Mouse (Mus musculus): ENCODE data around the gene Dusp1. TPM values are rescaled to one million over a fixed set of nuclear protein-coding genes. Genes with fewer than 3 reads are reported as not detected.

Dusp1 gene
- polyA plus RNA-seq, 1 experiment from 2014 or later = 18.9 TPM

DNA sequence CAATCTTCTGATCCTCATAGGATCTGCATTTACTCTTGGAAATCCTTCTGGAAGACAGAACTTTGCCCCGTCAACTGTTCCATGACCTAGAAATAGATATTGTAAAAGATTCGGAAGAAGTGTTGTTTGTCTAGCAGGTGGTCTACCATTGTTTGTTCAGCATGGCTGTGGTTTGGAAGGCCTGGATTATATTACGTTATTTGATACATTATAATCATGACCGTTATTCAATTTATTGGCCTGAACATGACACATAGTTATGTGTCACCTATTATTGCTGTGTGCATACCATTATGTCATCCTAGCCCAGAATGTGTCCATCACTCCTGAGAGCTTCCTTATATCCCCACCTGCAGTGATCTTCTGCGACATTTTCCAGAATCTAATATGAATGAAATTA, 36.9 kb upstream of the Dusp1 start:
- H3K36me3 ChIP-seq = 0 out of 2 replicates have a peak, but pooled peaks cover 12% of the 10 kb centered on the region
- H3K9me3 ChIP-seq = no peaks in the 10 kb centered on the region
- WGBS = 84% methylated on average over 5 of the region's 5 CpGs
- no peak overlapping the region for H3K4me2 ChIP-seq (replicated peaks)
- ATAC-seq (ENCODE audit: low FRiP score, low read depth) = no peak
- H3K4me3 ChIP-seq = no peak overlapping the region
- H3K27ac ChIP-seq = no peak overlapping the region
- H3K9ac ChIP-seq = no peak overlapping the region
- H3K27me3 ChIP-seq = no peaks in the 10 kb centered on the region
- peaks cover 75% of the 10 kb centered on the region for H3K4me1 ChIP-seq

DNA sequence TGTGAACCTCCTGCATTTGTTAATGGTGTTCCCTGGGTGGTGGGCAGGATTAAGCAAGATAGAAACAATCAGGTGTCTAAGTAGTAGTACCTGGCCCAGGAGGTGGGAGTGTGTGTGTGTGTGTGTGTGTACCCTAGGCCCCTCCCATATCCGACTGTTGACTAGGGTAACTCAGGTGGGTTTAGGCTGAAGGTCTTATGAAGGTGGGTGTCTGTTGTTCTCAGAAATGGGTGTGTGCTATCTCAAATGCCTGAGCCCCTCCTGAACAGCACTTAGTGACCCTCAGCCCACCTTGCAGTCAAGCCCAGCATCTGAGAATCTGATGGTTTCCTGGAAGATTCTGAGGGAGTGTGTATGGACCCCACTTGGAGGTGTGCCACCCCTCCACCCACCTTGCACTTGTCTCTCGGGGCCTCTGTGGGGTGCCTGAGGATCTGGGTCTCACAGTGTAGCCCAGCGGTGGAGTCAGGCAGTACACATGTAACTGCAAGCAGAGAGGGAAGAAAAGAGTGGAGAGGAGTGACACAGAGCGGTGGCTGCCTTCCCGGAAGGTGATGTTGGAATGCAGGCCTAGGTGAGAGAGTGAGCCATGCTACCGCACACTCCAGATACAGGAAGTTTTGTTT, 35.0 kb upstream of the Dusp1 start:
- Histone ChIP-seq H3K9ac (no peak overlapping the region), H3K27ac (0 out of 2 replicates have a peak overlapping the region, but pooled peaks have one; percentile 65), H3K4me1 (peaks cover 58% of the 10 kb centered on the region), H3K4me3 (no peak overlapping the region), H3K27me3 (no peaks in the 10 kb centered on the region), H3K4me2 (replicated peaks) (no peak overlapping the region), H3K36me3 (peaks cover 24% of the 10 kb centered on the region), H3K9me3 (no peaks in the 10 kb centered on the region)
- WGBS = 80% methylated on average over 6 of the region's 6 CpGs
- ATAC-seq (ENCODE audit: low FRiP score, low read depth) = 0 out of 2 replicates have a peak, but pooled peaks have one; percentile 4

DNA sequence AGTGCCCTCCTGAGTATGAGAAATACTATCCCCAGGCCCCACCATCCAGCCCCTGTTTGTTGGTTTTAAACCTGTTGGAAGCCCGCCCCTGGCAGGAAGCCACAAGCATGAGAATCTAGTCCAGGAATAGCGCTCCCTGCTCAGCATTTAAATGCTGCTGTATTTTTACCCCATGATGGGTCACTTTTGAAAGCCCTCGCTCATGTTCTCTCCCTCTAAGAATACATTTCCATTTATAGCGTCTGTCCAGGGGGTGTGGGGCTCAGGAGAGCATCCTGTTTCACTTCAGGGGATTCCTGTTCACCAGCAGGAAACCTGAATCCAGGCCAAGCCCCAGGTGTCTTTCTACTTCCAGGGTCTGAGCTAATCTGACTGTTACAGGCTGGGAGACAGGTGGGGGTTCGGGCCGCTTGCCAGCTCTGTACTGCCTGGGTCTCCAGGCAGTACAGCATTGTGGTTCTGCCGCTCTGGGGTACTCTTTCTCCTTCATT, 34.3 kb upstream of the Dusp1 start:
- Histone ChIP-seq H3K27me3 (no peaks in the 10 kb centered on the region), H3K36me3 (peaks cover 25% of the 10 kb centered on the region), H3K27ac (peak overlapping the region; percentile 81), H3K4me2 (replicated peaks) (peak overlapping the region; percentile 34), H3K9me3 (no peaks in the 10 kb centered on the region), H3K9ac (no peak overlapping the region), H3K4me3 (no peak overlapping the region), H3K4me1 (peaks cover 50% of the 10 kb centered on the region)
- WGBS = 46% methylated on average over 7 of the region's 7 CpGs
- ATAC-seq (ENCODE audit: low FRiP score, low read depth) = peak; percentile 77

DNA sequence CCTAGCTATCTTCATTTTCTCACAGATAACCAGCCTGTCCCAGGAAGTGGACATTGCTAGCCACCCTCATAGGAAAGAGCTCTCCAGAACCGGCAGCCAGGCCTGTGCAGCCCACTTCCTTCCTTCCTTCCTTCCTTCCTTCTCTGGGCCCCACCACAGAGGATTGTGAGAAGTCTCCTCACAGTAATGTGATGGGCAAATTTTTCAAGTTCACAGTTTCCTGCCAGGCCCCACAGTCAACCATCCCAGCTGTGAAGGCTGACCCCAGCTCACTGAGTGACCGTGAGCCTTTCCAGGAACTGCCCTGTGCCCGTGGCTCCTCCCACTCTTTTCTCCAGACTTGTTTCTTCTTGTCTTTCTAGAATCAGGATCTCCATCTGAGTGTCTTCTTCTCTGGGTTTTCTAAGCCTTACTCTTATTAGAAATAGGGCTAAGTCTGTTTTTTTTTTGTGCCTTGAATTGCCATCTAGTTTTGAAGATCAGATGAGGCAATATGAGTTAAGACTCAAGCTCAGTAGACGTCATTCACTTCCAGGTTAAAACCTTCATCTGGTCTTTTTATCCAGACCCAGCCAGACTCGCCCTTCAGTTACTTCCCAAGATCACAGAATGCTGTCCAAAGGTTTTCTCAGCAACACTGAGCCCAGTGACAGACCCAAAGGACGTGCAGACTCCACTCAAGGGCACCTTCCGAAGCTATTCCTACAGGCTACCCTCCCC, 33.7 kb upstream of the Dusp1 start:
- Histone ChIP-seq H3K9ac (no peak overlapping the region), H3K4me1 (peaks cover 48% of the 10 kb centered on the region), H3K4me3 (no peak overlapping the region), H3K36me3 (peaks cover 30% of the 10 kb centered on the region), H3K27ac (peak overlapping the region; percentile 81), H3K27me3 (no peaks in the 10 kb centered on the region), H3K9me3 (no peaks in the 10 kb centered on the region), H3K4me2 (replicated peaks) (peak overlapping the region; percentile 34)
- no peak; the same call in 1 of the 2 replicates for ATAC-seq (ENCODE audit: low FRiP score, low read depth)
- WGBS = 59% methylated on average over 7 of the region's 7 CpGs

DNA sequence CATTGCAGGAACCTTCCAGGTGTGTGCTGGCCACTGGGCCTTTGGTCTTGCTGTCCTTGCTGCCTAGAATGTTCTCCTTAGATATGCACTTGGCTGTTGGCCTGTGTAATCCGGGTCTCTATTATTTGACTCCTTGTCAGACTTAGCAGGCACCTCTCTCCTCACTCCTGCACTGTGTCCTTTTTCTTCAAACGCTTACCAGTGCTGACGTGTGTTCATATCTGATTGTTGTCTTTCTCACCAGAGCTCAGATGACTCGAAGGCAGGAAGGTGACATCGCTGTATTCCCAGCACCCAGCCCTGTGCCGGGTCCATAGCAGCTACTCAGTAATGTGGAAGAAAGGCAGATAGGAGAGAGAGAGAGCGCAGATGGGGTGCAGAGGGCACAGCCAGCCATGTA, 33.0 kb upstream of the Dusp1 start:
- H3K4me1 ChIP-seq = peaks cover 47% of the 10 kb centered on the region
- no peak overlapping the region for H3K4me2 ChIP-seq (replicated peaks)
- peak overlapping the region; percentile 81 for H3K27ac ChIP-seq
- no peak overlapping the region for H3K9ac ChIP-seq
- peaks cover 32% of the 10 kb centered on the region for H3K36me3 ChIP-seq
- H3K9me3 ChIP-seq = no peaks in the 10 kb centered on the region
- H3K4me3 ChIP-seq = no peak overlapping the region
- no peak for ATAC-seq (ENCODE audit: low FRiP score, low read depth)
- H3K27me3 ChIP-seq = no peaks in the 10 kb centered on the region
- WGBS = 84% methylated on average over 7 of the region's 7 CpGs

DNA sequence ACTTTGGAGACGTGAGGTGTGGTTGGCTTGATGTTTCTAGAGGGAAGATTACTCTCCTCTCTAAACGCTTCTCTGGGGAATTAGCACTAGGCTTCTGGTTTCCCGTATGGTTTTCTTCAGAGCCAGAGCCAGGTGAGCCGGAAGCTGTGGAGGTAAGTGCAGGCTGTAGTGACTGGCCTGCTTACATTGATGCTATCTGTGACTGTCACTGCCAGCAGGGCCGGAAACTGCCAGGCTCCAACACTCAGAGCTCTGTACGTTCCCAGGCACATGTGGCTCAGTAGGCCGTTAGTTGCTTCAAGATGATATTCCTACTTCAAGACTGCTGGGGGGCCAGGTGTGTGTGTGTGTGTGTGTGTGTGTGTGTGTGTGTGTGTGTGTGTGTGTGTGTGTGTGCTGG, 32.2 kb upstream of the Dusp1 start:
- Histone ChIP-seq H3K36me3 (peaks cover 32% of the 10 kb centered on the region), H3K9ac (no peak overlapping the region), H3K9me3 (no peaks in the 10 kb centered on the region), H3K4me3 (no peak overlapping the region), H3K27ac (no peak overlapping the region), H3K4me2 (replicated peaks) (no peak overlapping the region), H3K27me3 (no peaks in the 10 kb centered on the region), H3K4me1 (peaks cover 39% of the 10 kb centered on the region)
- 77% methylated on average over 7 of the region's 7 CpGs for WGBS
- ATAC-seq (ENCODE audit: low FRiP score, low read depth) = no peak

DNA sequence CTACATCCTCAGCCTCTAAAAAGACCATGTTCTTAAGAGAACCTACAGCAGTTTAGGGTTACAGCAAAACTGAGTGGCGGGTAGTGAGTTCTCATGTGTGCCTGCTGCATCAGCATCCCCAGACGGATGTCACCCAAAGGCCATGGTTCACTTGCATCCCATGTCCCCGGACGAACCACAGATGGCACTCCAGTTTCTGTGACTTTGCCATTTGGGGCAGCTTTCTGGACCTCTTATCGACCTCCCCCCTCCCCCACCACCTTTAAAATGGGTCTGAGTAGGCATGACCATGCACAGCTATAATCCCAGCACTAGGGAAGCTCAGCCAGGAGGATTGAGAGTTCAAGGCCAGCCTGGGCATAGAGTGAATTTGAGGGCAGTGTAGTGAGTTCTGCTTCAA, 31.3 kb upstream of the Dusp1 start:
- ATAC-seq (ENCODE audit: low FRiP score, low read depth) = no peak
- Histone ChIP-seq H3K4me2 (replicated peaks) (no peak overlapping the region), H3K27me3 (no peaks in the 10 kb centered on the region), H3K27ac (no peak overlapping the region), H3K4me1 (peaks cover 30% of the 10 kb centered on the region), H3K9me3 (no peaks in the 10 kb centered on the region), H3K36me3 (peaks cover 42% of the 10 kb centered on the region), H3K9ac (no peak overlapping the region), H3K4me3 (no peak overlapping the region)
- 93% methylated on average over 5 of the region's 5 CpGs for WGBS

DNA sequence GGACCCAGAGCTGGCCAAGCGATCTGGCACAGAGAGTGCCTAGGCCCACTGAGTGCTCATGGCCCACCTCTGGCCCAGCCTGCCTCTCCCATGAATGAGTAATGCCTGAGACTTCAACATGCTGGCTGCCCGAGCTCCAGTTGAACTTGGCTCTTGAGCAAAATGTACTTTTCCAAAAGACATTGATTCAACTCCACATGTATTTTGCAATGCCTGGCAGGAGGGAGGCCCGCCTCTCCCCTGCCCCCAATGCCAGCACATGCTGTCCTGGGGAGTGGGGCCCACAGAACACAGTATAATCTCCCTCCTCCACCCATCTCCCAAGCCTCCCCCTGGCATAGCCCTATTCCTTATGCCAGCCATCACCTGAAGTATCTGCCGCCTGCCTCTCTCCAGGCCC, 30.6 kb upstream of the Dusp1 start:
- Histone ChIP-seq H3K9ac (no peak overlapping the region), H3K9me3 (no peaks in the 10 kb centered on the region), H3K27ac (no peak overlapping the region), H3K4me1 (peaks cover 29% of the 10 kb centered on the region), H3K4me3 (no peak overlapping the region), H3K36me3 (peaks cover 45% of the 10 kb centered on the region), H3K4me2 (replicated peaks) (no peak overlapping the region), H3K27me3 (no peaks in the 10 kb centered on the region)
- ATAC-seq (ENCODE audit: low FRiP score, low read depth) = no peak
- 91% methylated on average over 4 of the region's 4 CpGs for WGBS

DNA sequence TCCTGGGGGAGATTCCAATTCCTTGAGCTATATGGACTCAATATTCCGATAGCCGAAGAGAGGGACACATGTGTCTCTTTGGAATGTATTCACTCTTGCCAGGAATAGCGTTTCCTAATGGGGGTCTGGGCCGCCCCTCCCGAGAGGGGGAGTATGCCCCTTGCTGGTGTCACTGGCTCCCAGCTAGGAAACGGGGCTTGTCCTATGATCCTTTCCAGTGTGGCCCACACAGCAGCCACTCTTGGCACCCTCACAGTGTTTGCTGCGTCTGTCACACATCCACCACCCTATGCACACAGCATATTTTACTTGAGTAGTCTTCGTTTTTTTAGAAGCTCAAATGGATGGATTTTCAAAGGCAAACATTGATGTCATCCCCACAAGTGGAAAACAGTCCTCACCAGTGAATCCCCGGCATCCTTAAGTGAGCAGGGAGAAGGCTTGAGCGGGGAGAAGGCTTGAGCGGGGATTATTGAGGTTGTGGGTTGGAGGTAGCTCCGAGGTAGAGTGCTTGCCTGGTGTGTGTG, 26.1 kb upstream of the Dusp1 start:
- 90% methylated on average over 12 of the region's 12 CpGs for WGBS
- Histone ChIP-seq H3K27me3 (no peaks in the 10 kb centered on the region), H3K27ac (no peak overlapping the region), H3K9me3 (no peaks in the 10 kb centered on the region), H3K36me3 (peaks cover 41% of the 10 kb centered on the region), H3K9ac (no peak overlapping the region), H3K4me3 (no peak overlapping the region), H3K4me2 (replicated peaks) (no peak overlapping the region), H3K4me1 (peaks cover 22% of the 10 kb centered on the region)
- ATAC-seq (ENCODE audit: low FRiP score, low read depth) = no peak

DNA sequence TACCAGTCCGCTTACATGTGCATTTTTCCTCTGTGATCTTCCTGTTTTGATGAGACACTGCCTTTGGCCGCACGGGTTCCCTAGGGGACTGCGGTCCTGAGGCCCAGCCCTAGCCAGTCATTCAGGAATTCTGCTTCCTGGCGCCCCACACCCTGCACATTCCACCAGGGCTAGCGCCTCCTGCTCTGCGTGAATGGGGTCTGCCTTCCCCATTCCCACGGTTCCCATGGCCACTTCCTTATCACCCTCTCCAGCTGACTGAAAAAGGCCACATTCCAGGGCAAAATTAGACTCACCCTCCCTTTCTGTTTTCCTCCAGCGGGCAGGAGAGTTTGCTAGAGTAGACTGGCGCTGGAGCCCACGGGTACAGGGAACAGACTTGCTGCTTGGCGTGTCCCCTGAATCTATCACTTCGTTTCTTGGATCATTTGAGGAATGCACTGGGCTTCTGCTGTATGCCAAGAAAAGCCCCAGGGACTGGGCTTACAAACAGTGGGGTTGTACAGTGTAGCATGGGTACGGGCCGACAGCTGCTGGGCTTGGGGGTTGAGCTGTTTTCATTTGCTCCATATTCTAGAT, 22.7 kb upstream of the Dusp1 start:
- H3K4me2 ChIP-seq (replicated peaks) = peak overlapping the region; percentile 21
- H3K27me3 ChIP-seq = no peaks in the 10 kb centered on the region
- peaks cover 40% of the 10 kb centered on the region for H3K36me3 ChIP-seq
- H3K9me3 ChIP-seq = no peaks in the 10 kb centered on the region
- WGBS = 60% methylated on average over 15 of the region's 15 CpGs
- peak overlapping the region; percentile 69; the same call in 1 of the 2 replicates for H3K27ac ChIP-seq
- H3K4me1 ChIP-seq = peaks cover 25% of the 10 kb centered on the region
- ATAC-seq (ENCODE audit: low FRiP score, low read depth) = peak; percentile 79
- no peak overlapping the region for H3K4me3 ChIP-seq
- no peak overlapping the region for H3K9ac ChIP-seq

DNA sequence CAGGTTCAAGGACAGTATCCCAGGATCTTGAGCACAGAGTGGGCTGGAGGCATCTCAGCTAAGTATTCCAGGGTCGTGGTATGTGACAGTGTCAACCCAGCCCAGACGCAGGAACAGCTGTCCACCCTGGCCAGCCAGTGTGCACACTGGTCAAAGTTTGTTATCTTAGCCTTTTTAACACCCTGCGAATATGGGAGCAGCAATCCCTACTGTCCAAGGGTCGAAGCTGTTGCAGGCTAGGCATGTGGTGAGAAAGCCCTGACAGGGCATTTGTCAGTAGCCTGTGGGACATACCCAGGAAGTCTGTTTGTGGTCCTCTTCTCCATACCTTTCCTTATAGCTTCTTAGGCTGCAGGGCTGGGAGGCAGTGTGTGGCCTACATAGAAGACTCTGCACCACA, 22.1 kb upstream of the Dusp1 start:
- peaks cover 41% of the 10 kb centered on the region for H3K36me3 ChIP-seq
- H3K9ac ChIP-seq = no peak overlapping the region
- 81% methylated on average over 4 of the region's 4 CpGs for WGBS
- H3K9me3 ChIP-seq = no peaks in the 10 kb centered on the region
- H3K4me3 ChIP-seq = no peak overlapping the region
- H3K27me3 ChIP-seq = no peaks in the 10 kb centered on the region
- 0 out of 2 replicates have a peak, but pooled peaks have one; percentile 10 for ATAC-seq (ENCODE audit: low FRiP score, low read depth)
- H3K4me1 ChIP-seq = peaks cover 25% of the 10 kb centered on the region
- H3K4me2 ChIP-seq (replicated peaks) = peak overlapping the region; percentile 21; the same call in 1 of the 2 replicates
- peak overlapping the region; percentile 69; the same call in 1 of the 2 replicates for H3K27ac ChIP-seq

DNA sequence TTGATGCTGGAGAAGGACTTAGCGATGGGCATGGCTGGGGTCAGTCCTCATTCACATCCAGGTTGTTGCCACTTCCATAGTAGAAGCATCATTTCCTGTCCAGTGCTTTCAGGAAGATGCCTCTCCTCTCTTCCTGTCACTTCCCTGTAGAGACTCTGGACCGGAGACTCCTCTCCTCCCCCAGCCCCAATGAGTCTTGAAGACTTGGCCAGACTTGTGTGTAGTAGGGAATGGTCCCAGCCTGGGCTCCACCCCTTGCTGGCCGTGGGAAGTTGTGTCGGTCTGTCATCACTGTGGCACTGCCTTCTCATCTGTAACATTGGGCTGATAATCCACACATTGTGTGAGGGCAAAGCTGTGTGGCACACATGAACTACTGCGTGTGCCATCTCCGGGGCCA, 21.7 kb upstream of the Dusp1 start:
- peak overlapping the region; percentile 69; the same call in 1 of the 2 replicates for H3K27ac ChIP-seq
- H3K36me3 ChIP-seq = peaks cover 36% of the 10 kb centered on the region
- no peak overlapping the region for H3K4me2 ChIP-seq (replicated peaks)

More for the DNA sequence above, 21.7 kb upstream of the Dusp1 start:
- no peak overlapping the region for H3K4me3 ChIP-seq
- no peaks in the 10 kb centered on the region for H3K27me3 ChIP-seq
- 91% methylated on average over 6 of the region's 6 CpGs for WGBS
- no peaks in the 10 kb centered on the region for H3K9me3 ChIP-seq
- ATAC-seq (ENCODE audit: low FRiP score, low read depth) = no peak
- peaks cover 25% of the 10 kb centered on the region for H3K4me1 ChIP-seq
- no peak overlapping the region for H3K9ac ChIP-seq
